Mouse (Mus musculus): ENCODE results near the gene Syncrip. TPM values are rescaled to one million over a fixed set of nuclear protein-coding genes. Genes with fewer than 3 reads are reported as not detected.

Gene Syncrip
- total and polyA plus RNA-seq, 3 experiments, result 6.6 to 64.6 (median 60.8) TPM

GRCm38 (mm10) chr9:88520849-88521483, 38.6 kb upstream of the Syncrip start:
- no peak overlapping the region for H3K4me3 ChIP-seq

DNA sequence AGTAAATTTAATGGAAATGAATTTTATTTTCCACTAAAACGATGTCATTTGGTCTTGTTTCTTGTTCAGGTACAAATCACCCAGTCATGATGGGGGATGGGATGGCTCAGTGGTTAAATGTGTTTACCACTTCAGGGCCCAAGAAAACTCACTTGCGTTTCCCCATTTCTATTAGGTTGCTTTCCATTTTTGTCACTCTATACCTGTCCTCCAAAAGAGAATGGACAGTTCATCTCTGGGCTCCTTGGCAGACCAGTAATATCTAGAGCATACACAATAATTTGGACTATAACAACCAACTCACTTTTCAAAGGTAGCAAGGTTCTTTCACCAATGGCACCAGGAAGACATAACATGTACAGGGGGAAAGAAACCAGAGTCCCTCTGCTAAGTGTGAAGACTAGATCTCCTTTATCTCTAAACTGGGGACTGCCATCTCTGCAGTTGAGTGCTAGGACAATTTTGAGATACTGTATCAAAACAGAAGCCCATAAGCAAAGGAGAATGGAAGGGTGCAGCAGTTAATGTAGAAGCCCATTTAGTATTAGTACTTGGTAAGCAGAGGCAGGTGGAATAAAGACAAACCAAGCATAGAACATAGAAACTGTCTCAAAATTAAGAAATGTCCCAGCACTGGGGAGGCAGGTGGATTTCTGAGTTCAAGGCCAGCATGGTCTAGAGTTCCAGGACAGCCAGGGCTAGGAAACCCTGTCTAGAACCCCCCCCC, 37.9 kb upstream of the Syncrip start:
- intact Hi-C loops (cut with DNase I), result no loop called here
- TF ChIP-seq EP300 (IDR thresholded peaks at IDR 0.05; ENCODE audit: insufficient read depth, low read depth, low read length) (no peak), CTCF (IDR thresholded peaks at IDR 0.05) (no peak), POLR2A (IDR thresholded peaks at IDR 0.05; ENCODE audit: insufficient read depth, low read depth, low read length) (no peak)
- Histone ChIP-seq H3K36me3 (ENCODE audit: control insufficient read depth, insufficient read depth, low read length) (peaks cover 17% of the 10 kb centered on the region), H3K79me2 (replicated peaks; ENCODE audit: control insufficient read depth, insufficient read depth, low read length) (no peaks in the 10 kb centered on the region), H3K4me3 (no peak overlapping the region), H3K27me3 (ENCODE audit: control insufficient read depth, insufficient read depth, low read length) (no peaks in the 10 kb centered on the region), H3K9ac (ENCODE audit: low read depth, low read length) (no peak overlapping the region), H3K4me1 (ENCODE audit: control insufficient read depth, insufficient read depth, low read length) (no peaks in the 10 kb centered on the region), H3K27ac (no peak overlapping the region)
- DNase-seq, result no peak
- 52% methylated on average over 2 of the region's 2 CpGs for whole genome bisulfite sequencing

More at GRCm38 (mm10) chr9:88520849-88521483, 38.6 kb upstream of the Syncrip start:
- Histone ChIP-seq H3K27me3 (ENCODE audit: control insufficient read depth, insufficient read depth, low read length) (no peaks in the 10 kb centered on the region), H3K9ac (ENCODE audit: low read depth, low read length) (no peak overlapping the region), H3K36me3 (ENCODE audit: control insufficient read depth, insufficient read depth, low read length) (peaks cover 17% of the 10 kb centered on the region), H3K4me1 (ENCODE audit: control insufficient read depth, insufficient read depth, low read length) (no peaks in the 10 kb centered on the region), H3K27ac (no peak overlapping the region), H3K79me2 (replicated peaks; ENCODE audit: control insufficient read depth, insufficient read depth, low read length) (no peaks in the 10 kb centered on the region)
- TF ChIP-seq CTCF (IDR thresholded peaks at IDR 0.05) (no peak), POLR2A (IDR thresholded peaks at IDR 0.05; ENCODE audit: insufficient read depth, low read depth, low read length) (no peak), EP300 (IDR thresholded peaks at IDR 0.05; ENCODE audit: insufficient read depth, low read depth, low read length) (no peak)
- DNase-seq, result no peak
- WGBS, result 34% methylated on average over 4 of the region's 4 CpGs
- intact Hi-C loops (cut with DNase I), result no loop called here

- Histone ChIP-seq H3K4me3 (no peak overlapping the region), H3K27me3 (ENCODE audit: control insufficient read depth, insufficient read depth, low read length) (no peaks in the 10 kb centered on the region), H3K79me2 (replicated peaks; ENCODE audit: control insufficient read depth, insufficient read depth, low read length) (no peaks in the 10 kb centered on the region), H3K36me3 (ENCODE audit: control insufficient read depth, insufficient read depth, low read length) (peaks cover 17% of the 10 kb centered on the region), H3K27ac (no peak overlapping the region), H3K9ac (ENCODE audit: low read depth, low read length) (no peak overlapping the region), H3K4me1 (ENCODE audit: control insufficient read depth, insufficient read depth, low read length) (no peaks in the 10 kb centered on the region)
- TF ChIP-seq EP300 (IDR thresholded peaks at IDR 0.05; ENCODE audit: insufficient read depth, low read depth, low read length), result no peak
- intact Hi-C loops (cut with DNase I), result no loop called here
- no peak for DNase-seq
Measured at GRCm38 (mm10) chr9:88519390-88520121, 37.2 kb upstream of the Syncrip start.

DNA sequence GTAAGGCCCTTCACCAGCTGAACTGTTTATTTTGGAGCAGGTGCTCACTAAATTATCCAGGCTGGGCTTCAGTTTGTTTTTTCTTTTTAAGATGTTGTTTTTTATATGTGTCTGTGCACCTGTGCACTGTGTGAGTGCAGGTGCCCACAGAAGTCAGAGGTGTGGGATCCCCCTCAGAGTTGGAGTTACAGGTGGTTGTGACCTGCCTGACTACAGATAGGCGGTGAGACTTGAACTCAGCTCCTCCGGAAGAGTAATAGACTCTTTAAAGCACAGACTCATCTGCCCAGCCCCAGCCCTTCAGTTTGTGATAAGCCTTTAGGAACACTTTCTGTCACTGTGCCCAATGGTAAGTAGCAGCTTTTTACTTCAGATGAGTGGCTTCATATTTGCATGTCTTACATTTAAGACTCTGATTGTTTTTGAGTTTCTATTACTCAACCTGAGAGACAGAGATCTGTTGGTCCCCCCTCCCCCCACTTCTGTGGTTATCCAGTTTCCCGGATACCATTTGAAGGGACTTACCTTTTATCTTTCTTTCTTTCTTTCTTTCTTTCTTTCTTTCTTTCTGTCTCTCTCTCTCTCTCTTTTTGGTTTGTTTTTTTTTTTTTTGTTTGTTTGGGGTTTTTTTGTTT, 34.1 kb upstream of the Syncrip start:
- 82% methylated on average over 3 of the region's 3 CpGs for WGBS
- Histone ChIP-seq H3K4me3 (no peak overlapping the region), H3K9ac (ENCODE audit: low read depth, low read length) (no peak overlapping the region), H3K4me1 (ENCODE audit: control insufficient read depth, insufficient read depth, low read length) (no peaks in the 10 kb centered on the region), H3K27ac (no peak overlapping the region), H3K36me3 (ENCODE audit: control insufficient read depth, insufficient read depth, low read length) (peaks cover 12% of the 10 kb centered on the region), H3K27me3 (ENCODE audit: control insufficient read depth, insufficient read depth, low read length) (no peaks in the 10 kb centered on the region), H3K79me2 (replicated peaks; ENCODE audit: control insufficient read depth, insufficient read depth, low read length) (no peaks in the 10 kb centered on the region)
- no peak for DNase-seq
- no peak for TF ChIP-seq CTCF (IDR thresholded peaks at IDR 0.05)
- no peak for TF ChIP-seq POLR2A (IDR thresholded peaks at IDR 0.05; ENCODE audit: insufficient read depth, low read depth, low read length)
- no peak for TF ChIP-seq EP300 (IDR thresholded peaks at IDR 0.05; ENCODE audit: insufficient read depth, low read depth, low read length)
- intact Hi-C loops (cut with DNase I), result no loop called here

DNA sequence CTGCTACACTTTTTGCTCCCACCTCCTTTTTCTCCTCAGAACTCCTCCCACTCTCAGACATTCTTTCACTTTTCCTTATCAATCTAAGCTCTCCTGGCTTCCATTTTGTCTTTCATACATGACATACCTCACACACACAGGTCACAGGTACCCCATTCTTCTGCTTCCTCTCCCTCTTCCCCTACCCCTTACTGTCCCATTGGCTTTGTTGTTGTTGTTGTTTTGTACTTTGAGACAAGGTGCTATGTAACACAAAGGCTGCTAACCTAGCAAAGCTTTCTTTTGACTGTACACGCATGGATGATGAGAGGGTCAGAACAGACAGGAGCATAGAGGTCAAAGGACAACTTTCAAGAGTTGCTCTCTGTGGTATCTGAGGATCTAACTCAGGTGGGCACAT, 33.2 kb upstream of the Syncrip start:
- Histone ChIP-seq H3K27ac (no peak overlapping the region), H3K9ac (ENCODE audit: low read depth, low read length) (no peak overlapping the region), H3K36me3 (ENCODE audit: control insufficient read depth, insufficient read depth, low read length) (peaks cover 5% of the 10 kb centered on the region), H3K27me3 (ENCODE audit: control insufficient read depth, insufficient read depth, low read length) (no peaks in the 10 kb centered on the region), H3K4me3 (no peak overlapping the region), H3K79me2 (replicated peaks; ENCODE audit: control insufficient read depth, insufficient read depth, low read length) (no peaks in the 10 kb centered on the region), H3K4me1 (ENCODE audit: control insufficient read depth, insufficient read depth, low read length) (no peaks in the 10 kb centered on the region)
- TF ChIP-seq CTCF (IDR thresholded peaks at IDR 0.05) (no peak), EP300 (IDR thresholded peaks at IDR 0.05; ENCODE audit: insufficient read depth, low read depth, low read length) (no peak), POLR2A (IDR thresholded peaks at IDR 0.05; ENCODE audit: insufficient read depth, low read depth, low read length) (no peak)
- 97% methylated on average over 1 of the region's 1 CpGs for WGBS
- intact Hi-C loops (cut with DNase I), result no loop called here
- DNase-seq, result no peak

Measured in heart, adult 2 months (tissue).